Mouse (Mus musculus) brown adipose tissue, adult 24 weeks (tissue): Measurements from ENCODE around the gene Mrvi1. TPM values are rescaled to one million over a fixed set of nuclear protein-coding genes. Genes with fewer than 3 reads are reported as not detected.
A peak's percentile ranks its signal among the peaks of the same experiment; 100 is the strongest.

Source experiments
- H3K27ac ChIP-seq: fragments of 200-500 bp; replicated peaks from 2 replicates; pipeline ENCODE4 v1.5.1; 2012; ENCODE audit warnings: low read depth, mild to moderate bottlenecking, low read length
- H3K4me1 ChIP-seq: fragments of 200-500 bp; 2 replicates; pipeline ENCODE4 v1.6.1; 2012; ENCODE audit warnings: low read length, mixed read lengths; ENCODE audit not compliant: control insufficient read depth, insufficient read depth, insufficient read length
- H3K4me3 ChIP-seq: fragments of 200-500 bp; 2 replicates; pipeline ENCODE4 v1.5.1; 2012; ENCODE audit warnings: low read depth, mild to moderate bottlenecking, low read length, moderate library complexity; ENCODE audit not compliant: insufficient read depth
- polyA plus RNA-seq: library from polyadenylated mRNA; stranded (reverse); fragments of >200 nt; gene quantifications from 2 replicates; pipeline ENCODE4 v1.2.4, GENCODE M21; 2012; ENCODE audit not compliant: missing spikeins, insufficient read depth, insufficient read length

The Mrvi1 gene
- polyA plus RNA-seq, 1 experiment = 1.5 TPM

DNA sequence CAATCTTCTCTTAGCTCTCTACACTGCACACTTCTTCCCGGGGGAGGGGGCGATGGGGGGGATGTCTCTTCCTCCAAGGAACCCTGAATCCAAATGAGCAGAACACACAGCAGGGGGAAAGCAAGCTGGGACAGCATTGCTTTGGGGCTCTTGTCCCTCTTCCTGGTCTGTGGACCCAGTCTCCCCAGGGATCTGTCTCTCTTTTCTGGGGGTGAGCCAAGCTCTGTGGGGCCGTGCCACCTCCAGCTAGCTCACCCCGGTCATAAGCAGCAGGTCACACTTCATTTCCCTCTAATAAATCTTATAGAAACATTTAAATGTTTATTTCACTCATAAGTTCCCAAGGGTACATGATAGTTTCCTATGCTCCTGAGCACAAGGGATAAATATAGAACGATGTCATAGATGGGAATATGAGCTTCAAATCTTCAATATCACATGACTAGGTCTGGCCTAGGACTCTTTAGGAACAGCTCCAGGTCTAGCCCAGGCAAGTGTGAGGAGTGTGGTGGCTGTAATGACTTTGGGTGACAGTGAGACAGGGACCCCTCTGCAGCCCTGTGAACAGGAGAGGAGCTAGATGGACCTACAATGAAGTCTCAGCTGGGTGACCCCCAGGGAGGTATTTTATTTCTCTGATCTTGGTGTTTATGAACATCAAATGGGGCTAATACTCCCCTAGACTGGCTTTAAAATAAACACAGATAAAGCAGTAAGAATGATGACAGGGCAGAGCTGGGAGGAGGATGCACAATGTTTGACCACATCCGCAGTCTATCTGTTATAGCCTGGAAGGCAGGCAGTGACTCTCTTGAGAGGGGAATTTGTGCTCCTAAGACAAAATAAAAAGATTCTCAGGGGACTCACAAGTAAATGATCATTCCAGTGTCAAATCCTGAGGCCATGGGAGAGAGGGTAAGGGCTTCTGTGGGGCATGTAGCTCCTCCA, 46.2 kb downstream of the Mrvi1 start:
- Histone ChIP-seq H3K27ac (peak overlapping the region; percentile 17; the same call in 1 of the 2 replicates), H3K4me1 (no peaks in the 10 kb centered on the region), H3K4me3 (no peak overlapping the region)

DNA sequence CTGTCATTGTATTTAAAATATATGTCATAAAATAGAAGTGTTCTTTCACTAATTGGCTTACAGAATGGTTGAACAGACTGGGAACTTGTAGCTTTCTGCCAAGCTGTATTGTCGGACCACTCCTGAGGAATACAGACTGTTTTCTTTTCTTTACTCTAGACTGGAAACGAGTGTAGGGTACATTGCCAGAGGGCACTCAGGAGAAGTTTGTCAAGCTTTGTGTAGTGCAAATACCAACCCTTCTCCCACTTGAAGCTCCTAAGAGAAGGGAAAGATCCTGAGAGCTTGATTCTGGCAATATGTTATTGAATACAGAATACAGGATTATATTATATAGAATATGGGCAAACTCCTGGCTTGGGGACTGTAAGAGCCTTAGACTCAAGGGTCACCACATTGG, 48.3 kb downstream of the Mrvi1 start:
- Histone ChIP-seq H3K4me3 (no peak overlapping the region), H3K27ac (no peak overlapping the region), H3K4me1 (no peaks in the 10 kb centered on the region)

DNA sequence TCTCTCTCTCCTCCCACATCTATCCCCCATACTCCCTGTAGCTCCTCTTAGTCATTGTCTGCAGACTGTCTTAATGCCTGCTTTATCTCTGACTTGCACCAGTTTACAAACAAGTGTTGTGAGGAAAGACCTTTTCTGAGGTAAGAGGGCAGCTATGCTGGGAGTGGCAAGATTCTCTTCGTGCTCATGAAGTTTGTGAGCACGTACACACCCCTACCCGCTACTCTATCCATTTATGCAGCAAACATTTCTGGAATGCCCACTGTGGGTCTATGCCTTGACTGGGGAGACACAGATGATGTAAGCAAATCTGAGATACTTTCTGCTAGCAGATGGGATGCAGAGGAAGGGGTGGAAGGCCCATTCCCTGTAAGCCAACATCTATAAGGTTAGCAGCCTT, 48.9 kb downstream of the Mrvi1 start:
- no peak overlapping the region for H3K4me3 ChIP-seq
- no peak overlapping the region for H3K27ac ChIP-seq
- H3K4me1 ChIP-seq = no peaks in the 10 kb centered on the region

DNA sequence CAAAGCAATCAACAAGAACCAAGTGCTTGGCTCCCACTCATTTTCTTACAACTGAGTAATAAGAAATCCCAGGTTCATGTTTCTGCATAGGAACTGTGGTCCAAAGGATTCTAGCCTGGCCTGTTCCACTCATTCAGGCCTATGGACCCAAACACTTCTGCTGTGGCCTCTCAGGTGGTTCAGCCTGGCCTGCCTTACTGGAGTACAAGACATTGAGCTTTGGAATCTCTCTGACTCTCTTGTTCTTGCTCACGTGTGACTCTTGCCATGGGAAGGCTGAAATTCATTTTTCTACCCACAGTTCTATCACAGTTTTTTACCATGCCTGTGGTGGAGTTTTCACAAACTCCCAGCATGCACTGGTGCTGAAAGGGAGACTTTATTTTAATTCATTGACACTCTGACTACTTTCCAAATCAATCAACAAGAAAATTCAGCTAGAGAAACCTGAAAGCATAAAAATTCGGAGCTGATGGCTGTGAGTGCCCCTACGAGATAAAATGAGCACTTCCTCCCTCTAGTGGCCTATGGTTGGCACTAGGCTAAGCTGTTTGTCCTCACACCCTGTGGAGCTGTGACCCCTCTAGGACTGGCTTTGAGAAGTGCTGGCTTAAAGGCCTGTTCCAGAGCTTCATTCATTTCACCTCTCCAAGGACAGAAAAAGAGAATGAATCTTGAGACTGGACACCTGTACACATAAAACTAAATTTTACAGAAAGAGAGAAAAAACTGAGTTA, 52.0 kb downstream of the Mrvi1 start:
- Histone ChIP-seq H3K4me3 (no peak overlapping the region), H3K27ac (no peak overlapping the region), H3K4me1 (no peaks in the 10 kb centered on the region)

DNA sequence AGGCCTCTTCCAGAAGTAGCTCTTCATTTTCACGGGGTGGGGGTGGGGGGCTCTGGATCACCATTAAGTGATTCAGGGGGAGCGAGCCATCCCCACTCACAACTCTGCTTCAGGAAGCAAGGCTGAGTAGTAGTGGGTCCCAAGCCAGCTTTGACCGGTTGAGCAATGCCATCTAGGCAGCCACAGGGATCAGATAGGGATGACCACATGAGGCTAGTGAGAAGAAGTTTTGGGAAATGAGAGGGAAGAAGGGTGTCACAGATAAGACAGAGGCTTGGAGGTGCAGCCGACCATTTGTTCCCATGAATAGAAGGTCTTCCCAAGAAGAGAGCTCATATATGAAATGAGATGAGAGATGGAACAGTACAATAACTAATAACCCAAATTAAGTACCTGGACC, 55.7 kb downstream of the Mrvi1 start:
- H3K27ac ChIP-seq = no peak overlapping the region
- H3K4me1 ChIP-seq = no peaks in the 10 kb centered on the region
- H3K4me3 ChIP-seq = no peak overlapping the region

DNA sequence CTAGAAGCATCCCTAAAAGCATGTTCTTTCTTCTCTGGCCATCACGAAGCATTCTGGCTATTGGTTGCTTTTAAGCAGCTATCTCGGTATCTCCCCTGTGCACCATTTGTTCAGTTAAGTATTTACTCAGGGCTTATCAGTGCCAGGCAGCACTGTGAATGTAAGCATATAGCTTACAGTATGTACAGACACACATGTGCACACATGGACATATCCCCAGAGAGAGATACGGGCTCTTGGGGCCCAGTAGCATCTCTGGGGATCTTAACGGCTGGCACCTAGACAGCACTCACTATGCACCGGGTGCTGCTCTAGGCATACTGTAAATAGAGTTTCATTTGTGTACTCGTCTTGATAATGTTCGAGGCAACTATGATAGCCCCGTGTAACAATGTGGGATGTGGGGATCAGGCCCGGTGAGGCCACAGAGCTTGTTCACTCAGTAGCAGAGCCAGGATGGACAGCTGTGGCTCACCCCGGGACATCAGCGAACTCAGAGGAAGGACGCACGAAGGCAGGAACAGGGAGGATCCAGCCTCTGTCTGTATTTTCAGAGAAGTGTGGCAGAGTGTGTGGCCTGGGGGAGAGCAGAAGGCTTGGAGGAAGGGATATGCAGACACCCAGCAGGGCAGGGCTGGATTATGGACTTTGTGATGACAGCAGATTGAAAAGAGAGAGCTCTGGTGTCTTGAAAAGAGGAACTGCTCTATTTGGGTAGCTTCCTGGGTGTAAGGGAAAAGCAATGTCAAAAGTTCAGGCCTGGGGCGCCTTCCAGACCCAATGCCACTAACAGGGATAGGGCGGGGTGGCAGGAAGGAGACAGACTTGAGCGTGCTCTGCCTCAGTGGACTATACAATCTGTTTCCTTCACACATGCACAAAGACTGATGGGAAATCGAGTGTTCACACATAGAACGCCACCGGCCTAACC, 61.7 kb downstream of the Mrvi1 start:
- Histone ChIP-seq H3K4me3 (no peak overlapping the region), H3K4me1 (no peaks in the 10 kb centered on the region; the same call in 1 of the 2 replicates), H3K27ac (peak overlapping the region; percentile 55)

DNA sequence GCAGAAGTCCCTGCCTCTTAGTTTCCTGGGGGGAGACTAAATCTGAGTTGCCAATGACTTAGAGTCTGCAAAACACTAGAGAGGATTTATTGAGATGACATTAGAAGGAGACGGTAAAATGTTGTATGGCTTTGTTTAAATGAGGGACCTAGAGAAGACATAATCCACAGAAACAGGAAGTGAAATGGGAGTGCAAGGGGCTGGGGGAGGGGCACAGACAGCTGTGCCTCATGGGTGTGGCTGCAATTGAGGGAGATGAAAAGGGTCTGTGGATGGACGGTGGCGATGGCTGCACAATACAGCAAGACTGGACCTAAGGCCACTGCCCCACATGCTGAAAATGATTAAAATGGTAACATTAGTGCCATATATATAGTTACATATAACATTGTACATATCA, 62.5 kb downstream of the Mrvi1 start:
- Histone ChIP-seq H3K4me3 (no peak overlapping the region), H3K27ac (peak overlapping the region; percentile 40; the same call in 1 of the 2 replicates), H3K4me1 (no peaks in the 10 kb centered on the region; the same call in 1 of the 2 replicates)

DNA sequence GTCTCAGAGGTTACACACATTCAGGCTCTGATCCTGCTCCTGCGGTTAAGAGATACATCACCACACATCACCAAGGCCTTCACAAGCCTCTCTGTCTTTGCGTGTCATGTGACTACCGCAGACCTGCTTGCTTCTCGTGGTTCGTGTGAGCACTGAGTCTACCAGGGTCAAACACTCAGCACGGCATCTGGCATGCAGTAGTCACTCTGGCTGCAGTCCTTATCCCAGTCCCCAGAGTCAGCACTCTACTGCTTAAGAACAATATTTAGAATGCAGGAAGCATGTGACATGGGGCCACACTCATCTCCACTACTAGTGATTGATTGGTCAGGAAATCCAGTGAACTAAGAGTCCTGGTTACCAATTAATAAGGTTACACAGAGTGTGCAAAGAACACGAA, 66.3 kb downstream of the Mrvi1 start:
- Histone ChIP-seq H3K4me1 (no peaks in the 10 kb centered on the region; the same call in 1 of the 2 replicates), H3K27ac (no peak overlapping the region), H3K4me3 (no peak overlapping the region)

DNA sequence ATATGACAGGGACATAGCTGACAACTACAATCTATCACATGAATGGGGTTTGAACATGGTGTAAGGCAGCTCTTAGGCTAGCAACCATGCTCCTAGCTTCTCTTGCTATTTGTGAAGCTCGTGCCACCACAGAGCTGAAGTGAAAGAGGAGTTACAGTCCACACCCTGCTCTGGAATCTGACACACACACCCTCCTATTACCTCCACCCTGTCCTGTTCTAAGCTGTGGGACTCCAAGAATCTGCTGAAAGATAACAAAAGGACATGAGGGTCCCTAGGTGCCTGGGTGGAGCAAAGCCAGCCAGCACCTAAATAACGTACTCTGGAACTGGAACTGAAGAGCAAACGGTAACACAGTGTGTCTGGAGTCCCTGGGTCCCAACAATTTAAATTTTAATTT, 67.7 kb downstream of the Mrvi1 start:
- H3K4me1 ChIP-seq = no peaks in the 10 kb centered on the region; the same call in 1 of the 2 replicates
- no peak overlapping the region for H3K4me3 ChIP-seq

DNA sequence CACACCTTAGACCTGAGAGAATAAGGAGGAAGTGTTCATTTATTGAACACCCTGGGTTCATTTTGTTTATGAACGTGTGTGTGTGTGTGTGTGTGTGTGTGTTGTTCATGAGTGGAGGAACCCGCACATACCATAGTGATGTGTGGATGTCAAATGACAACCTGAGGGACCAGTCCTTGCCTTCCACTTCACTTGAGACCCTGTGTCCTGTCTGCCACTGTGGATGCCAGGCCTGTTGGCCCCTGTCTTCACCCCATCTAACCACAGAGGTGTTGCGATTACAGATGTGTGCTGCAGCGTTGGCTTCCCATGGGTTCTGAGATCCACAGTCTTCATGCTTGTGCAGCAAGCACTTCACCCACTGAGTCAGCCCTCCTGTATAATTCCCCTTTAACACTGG, 68.5 kb downstream of the Mrvi1 start:
- Histone ChIP-seq H3K4me1 (no peaks in the 10 kb centered on the region), H3K4me3 (no peak overlapping the region), H3K27ac (no peak overlapping the region)

More for the DNA sequence above, 67.7 kb downstream of the Mrvi1 start:
- H3K27ac ChIP-seq = no peak overlapping the region

DNA sequence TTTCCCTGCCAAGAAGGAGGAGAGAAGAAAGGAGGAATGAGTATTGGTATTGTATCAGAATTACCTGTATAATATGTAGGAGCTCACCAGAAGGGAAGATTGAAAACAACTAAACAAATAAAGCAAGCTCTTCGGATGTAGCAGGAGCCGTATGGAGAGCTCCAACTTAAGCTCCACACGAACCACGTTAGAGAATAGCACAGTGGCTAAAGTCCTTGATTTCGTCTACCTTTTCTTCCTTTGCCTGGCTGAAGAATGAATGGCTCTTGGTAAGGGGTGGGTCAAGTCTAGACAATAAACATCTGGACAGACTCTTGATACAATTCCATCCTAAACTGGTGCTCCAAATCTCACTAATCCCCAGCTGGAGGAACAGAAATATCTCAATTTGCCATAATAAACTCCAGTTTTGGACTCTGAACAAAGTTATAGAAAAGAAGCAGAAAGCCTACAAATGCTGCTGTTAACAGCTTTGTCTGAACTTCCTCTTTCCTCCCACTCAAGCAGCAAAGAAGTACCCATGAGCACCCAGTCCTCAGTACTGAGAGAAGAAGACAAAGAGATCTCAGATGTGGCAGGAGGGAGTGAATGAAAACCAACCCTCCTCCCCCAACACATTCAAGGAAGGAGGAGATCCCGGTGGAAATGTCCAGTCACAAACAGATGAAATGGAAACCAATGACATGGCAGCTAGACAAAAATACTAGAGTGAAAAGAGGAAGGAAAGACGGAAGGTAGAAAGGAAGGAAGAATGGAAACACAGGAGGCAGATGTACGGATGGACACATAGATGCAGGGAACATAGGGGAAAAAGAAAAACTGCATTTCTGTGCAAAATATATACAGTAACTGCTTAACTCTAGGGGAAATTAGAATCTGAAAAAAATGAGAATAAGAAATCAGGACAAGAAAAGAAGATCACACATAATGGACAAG, 73.8 kb downstream of the Mrvi1 start:
- no peak overlapping the region for H3K27ac ChIP-seq
- peaks cover 3% of the 10 kb centered on the region; the same call in 1 of the 2 replicates for H3K4me1 ChIP-seq
- H3K4me3 ChIP-seq = no peak overlapping the region

DNA sequence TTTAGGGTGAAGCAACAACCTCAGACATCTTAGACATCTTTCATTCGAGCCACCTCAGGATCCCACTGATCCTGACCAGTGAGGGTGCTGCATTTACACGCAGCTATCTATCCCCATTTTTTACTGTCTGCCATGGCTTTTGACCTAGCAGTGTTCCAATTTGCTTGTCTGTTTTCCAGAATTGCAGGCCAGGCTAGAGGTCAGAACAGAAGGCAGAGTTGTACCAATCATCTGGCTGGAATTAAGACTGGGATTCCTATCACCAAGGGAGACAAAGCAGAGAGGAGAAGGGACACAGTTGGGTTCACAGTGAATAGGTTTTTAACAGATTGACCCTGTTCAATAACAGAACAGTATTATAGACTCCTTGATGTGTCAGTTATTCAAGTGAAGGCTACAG, 75.7 kb downstream of the Mrvi1 start:
- H3K4me1 ChIP-seq = peaks cover 3% of the 10 kb centered on the region; the same call in 1 of the 2 replicates
- H3K4me3 ChIP-seq = no peak overlapping the region
- H3K27ac ChIP-seq = no peak overlapping the region

DNA sequence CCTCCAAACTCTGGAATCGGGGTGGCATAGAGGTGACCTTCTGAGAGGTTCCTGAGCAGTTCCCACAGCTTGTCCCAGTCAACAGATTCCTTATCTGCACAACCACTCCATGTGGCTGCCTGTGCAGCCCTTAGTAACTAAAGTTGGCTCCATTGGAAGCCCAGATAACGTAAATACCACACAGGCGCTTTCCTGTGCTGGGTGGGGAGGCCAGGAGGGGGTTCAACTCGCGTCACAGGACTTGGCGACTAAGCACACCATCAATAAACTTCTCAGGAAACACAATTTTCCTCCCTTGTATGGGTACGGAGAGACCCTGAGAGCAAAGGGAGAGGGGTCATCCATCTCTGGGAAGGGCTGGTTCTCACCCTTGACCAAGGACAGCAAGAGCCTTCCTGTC, 79.0 kb downstream of the Mrvi1 start:
- no peak overlapping the region for H3K27ac ChIP-seq
- peaks cover 3% of the 10 kb centered on the region; the same call in 1 of the 2 replicates for H3K4me1 ChIP-seq
- no peak overlapping the region for H3K4me3 ChIP-seq

DNA sequence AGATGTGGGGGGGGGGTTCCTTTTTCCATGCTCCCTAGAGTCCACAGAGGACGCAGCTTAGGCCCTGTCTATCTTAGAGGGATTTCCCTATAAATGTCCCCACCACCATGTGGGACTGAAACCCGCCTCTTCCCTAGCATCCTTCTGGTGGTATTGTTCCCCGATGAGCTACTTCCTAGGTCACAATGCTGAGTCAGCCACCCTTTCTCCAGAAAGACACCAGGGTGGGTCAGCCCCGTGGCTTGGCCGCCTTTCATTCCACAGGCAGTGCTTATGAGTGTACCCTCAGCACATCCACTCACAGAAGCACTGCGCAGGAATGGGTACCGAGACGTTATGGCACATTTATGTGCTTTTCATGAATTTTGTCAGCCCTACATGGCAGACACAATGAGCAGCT, 85.1 kb downstream of the Mrvi1 start:
- Histone ChIP-seq H3K4me3 (no peak overlapping the region), H3K27ac (no peak overlapping the region), H3K4me1 (no peaks in the 10 kb centered on the region)
